Mouse (Mus musculus): ENCODE measurements around the gene Mtcp1.

DNA sequence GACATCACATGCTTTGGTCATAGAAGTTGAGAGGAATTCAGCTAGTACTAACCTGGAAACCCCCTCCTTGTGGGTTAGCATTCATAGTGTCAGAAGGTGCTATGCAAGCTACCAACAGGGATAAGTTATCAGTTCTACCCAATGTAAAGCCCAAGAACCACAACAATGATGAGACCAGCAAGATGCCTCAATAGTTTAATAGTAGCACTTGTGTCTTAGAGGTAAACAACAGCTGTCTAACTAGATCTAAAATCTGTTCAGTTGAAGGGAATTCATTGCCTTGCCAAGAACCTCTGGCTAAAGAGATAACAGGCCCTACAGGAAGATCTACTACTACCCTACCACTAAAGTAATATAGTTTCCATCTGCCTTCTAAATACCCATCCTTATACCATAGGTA, 39.6 kb downstream of the Mtcp1 start:
- TF ChIP-seq CTCF (IDR thresholded peaks at IDR 0.05; ENCODE audit: low read depth, low read length) (no peak), POLR2A (IDR thresholded peaks at IDR 0.05; ENCODE audit: insufficient read depth, low read length) (no peak), EP300 (IDR thresholded peaks at IDR 0.05; ENCODE audit: insufficient read depth, low read depth, low read length) (no peak)

Measured in ES-Bruce4 (cell line).